Mouse (Mus musculus) bone marrow macrophage, adult 2 months (primary cell): ENCODE results near the gene Megf6.

Experiments used
- CTCF ChIP-seq: IDR thresholded peaks from 2 replicates; pipeline ENCODE4 v1.5.1; 2012; ENCODE audit warnings: low read depth, mild to moderate bottlenecking, low read length, moderate library complexity
- POLR2A ChIP-seq: IDR thresholded peaks from 2 replicates; pipeline ENCODE4 v1.6.1; 2012; ENCODE audit warnings: mild to moderate bottlenecking, low read depth, low read length, borderline replicate concordance

DNA sequence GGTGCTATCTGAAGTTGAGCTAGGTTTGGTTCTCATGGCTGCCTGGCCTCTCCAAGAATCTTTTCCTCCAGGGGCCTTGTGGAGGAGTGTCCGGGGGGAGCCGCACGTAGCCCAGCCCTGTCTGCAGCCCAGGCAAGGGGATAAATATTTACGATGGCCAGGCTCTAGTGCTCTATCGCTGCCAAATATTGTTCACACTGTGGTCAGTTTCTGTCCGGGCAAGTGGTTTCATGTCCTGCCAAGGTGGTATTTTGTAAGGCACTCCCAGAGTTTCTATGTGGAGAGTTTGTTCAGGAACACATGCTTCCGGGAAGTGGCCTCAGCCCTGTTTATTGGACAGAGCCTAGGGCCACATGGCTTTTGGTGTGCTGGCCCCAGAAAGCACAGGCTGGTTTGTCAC lies 10.5 kb downstream of the Megf6 start:
- TF ChIP-seq CTCF (no peak), POLR2A (no peak)
